Comparison of ENCODE assay signal across 8 mouse cellular contexts in genomic region chr4:106854361-106855309, GRCm38 (mm10). TPM values are rescaled to one million over a fixed set of nuclear protein-coding genes. Genes with fewer than 3 reads are reported as not detected.
DNase-seq lines count a peak whose midpoint lies in the region; ATAC-seq and TF ChIP-seq lines count a peak whose summit lies in the region.

No protein-coding gene starts in this region.

- ATAC-seq in embryonic facial prominence, embryonic 11.5 days (replicated peaks; ENCODE audit: insufficient number of reproducible peaks, low FRiP score, low TSS enrichment, low read depth), result peak; percentile 74
- ATAC-seq in intestine, embryonic 14.5 days (replicated peaks; ENCODE audit: low FRiP score, low TSS enrichment, low read depth), result peak; percentile 47
- ATAC-seq in neural tube, embryonic 12.5 days (ENCODE audit: low FRiP score, low read depth), result peak; percentile 65

- H3K4me2 ChIP-seq in embryonic facial prominence, embryonic 11.5 days (ENCODE audit: low read depth, low read length), result peak overlapping the region; percentile 10
- peak overlapping the region; percentile 39 for H3K4me2 ChIP-seq in intestine, embryonic 14.5 days (ENCODE audit: low read length)
- peak overlapping the region; percentile 45 for H3K4me2 ChIP-seq in neural tube, embryonic 12.5 days (replicated peaks)

- H3K9ac ChIP-seq in embryonic facial prominence, embryonic 11.5 days (replicated peaks; ENCODE audit: low read length), result peak overlapping the region; percentile 49
- 0 out of 2 replicates have a peak overlapping the region, but pooled peaks have one; percentile 14 for H3K9ac ChIP-seq in intestine, embryonic 14.5 days (ENCODE audit: low read length)
- no peak overlapping the region for H3K9ac ChIP-seq in neural tube, embryonic 12.5 days

- no peak overlapping the region for H3K4me3 ChIP-seq in left cerebral cortex, adult 2 months
- no peak overlapping the region for H3K4me3 ChIP-seq in embryonic facial prominence, embryonic 11.5 days (ENCODE audit: low read depth, low read length)
- 0 out of 2 replicates have a peak overlapping the region, but pooled peaks have one; percentile 8 for H3K4me3 ChIP-seq in intestine, embryonic 14.5 days (ENCODE audit: low read depth, low read length)
- no peak overlapping the region for H3K4me3 ChIP-seq in neural tube, embryonic 12.5 days

- no peak for TF ChIP-seq CTCF in left cerebral cortex, adult 2 months (IDR thresholded peaks at IDR 0.05)

- WGBS in embryonic facial prominence, embryonic 11.5 days, result 7% methylated on average over 15 of the region's 15 CpGs
- 13% methylated on average over 15 of the region's 15 CpGs for WGBS in intestine, embryonic 14.5 days
- 8% methylated on average over 15 of the region's 15 CpGs for WGBS in neural tube, embryonic 12.5 days

- no peaks in the 10 kb centered on the region for H3K9me3 ChIP-seq in embryonic facial prominence, embryonic 11.5 days (replicated peaks; ENCODE audit: control insufficient read depth, low read length)
- H3K9me3 ChIP-seq in intestine, embryonic 14.5 days (ENCODE audit: control insufficient read depth, low read length), result no peaks in the 10 kb centered on the region
- 0 out of 2 replicates have a peak, but pooled peaks cover 4% of the 10 kb centered on the region for H3K9me3 ChIP-seq in neural tube, embryonic 12.5 days

- intact Hi-C loops in left cerebral cortex, postnatal 36 days (cut with DNase I), result no loop called here
- intact Hi-C loops in left cerebral cortex, adult 2 months (cut with DNase I), result loop anchor here (5.0 kb wide), 1 partner anchor 53 kb away; no protein-coding TSS in a partner anchor

- H3K4me1 ChIP-seq in embryonic facial prominence, embryonic 11.5 days (ENCODE audit: control insufficient read depth, insufficient read depth, low read length), result peaks cover 26% of the 10 kb centered on the region
- H3K4me1 ChIP-seq in intestine, embryonic 14.5 days (replicated peaks; ENCODE audit: control insufficient read depth, insufficient read depth, low read length), result peaks cover 31% of the 10 kb centered on the region
- peaks cover 32% of the 10 kb centered on the region for H3K4me1 ChIP-seq in neural tube, embryonic 12.5 days

- DNase-seq in left cerebral cortex, postnatal 36 days (ENCODE audit: low spot score in 2 of 2), result peak; percentile 27 to 42
- no peak for DNase-seq in left cerebral cortex, adult 2 months (ENCODE audit: extremely low spot score in 1 of 2, low spot score in 2 of 2)
- DNase-seq in embryonic facial prominence, embryonic 11.5 days (ENCODE audit: low spot score), result peak; percentile 65
- no peak for DNase-seq in intestine, embryonic 14.5 days (ENCODE audit: low spot score)
- DNase-seq in layer of hippocampus, postnatal 25 days (ENCODE audit: extremely low spot score in 1 of 2, low spot score in 1 of 2), result no peak
- DNase-seq in kidney, postnatal 14 days, result no peak
- DNase-seq in spleen, postnatal 14 days (ENCODE audit: low spot score in 2 of 2), result no peak

- H3K36me3 ChIP-seq in embryonic facial prominence, embryonic 11.5 days (replicated peaks; ENCODE audit: control insufficient read depth, insufficient read depth, low read depth, low read length), result no peaks in the 10 kb centered on the region
- H3K36me3 ChIP-seq in intestine, embryonic 14.5 days (ENCODE audit: control insufficient read depth, insufficient read depth, low read length), result no peaks in the 10 kb centered on the region
- H3K36me3 ChIP-seq in neural tube, embryonic 12.5 days, result no peaks in the 10 kb centered on the region

- no peak overlapping the region for H3K27ac ChIP-seq in left cerebral cortex, adult 2 months
- H3K27ac ChIP-seq in embryonic facial prominence, embryonic 11.5 days (replicated peaks; ENCODE audit: low read depth, low read length), result peak overlapping the region; percentile 89
- peak overlapping the region; percentile 57 for H3K27ac ChIP-seq in intestine, embryonic 14.5 days (ENCODE audit: low read depth)
- H3K27ac ChIP-seq in neural tube, embryonic 12.5 days, result 0 out of 2 replicates have a peak overlapping the region, but pooled peaks have one; percentile 2

- no peaks in the 10 kb centered on the region for H3K27me3 ChIP-seq in embryonic facial prominence, embryonic 11.5 days (ENCODE audit: control insufficient read depth, insufficient read depth, low read length)
- H3K27me3 ChIP-seq in intestine, embryonic 14.5 days (replicated peaks; ENCODE audit: control insufficient read depth, insufficient read depth, low read length), result no peaks in the 10 kb centered on the region
- 0 out of 2 replicates have a peak, but pooled peaks cover 4% of the 10 kb centered on the region for H3K27me3 ChIP-seq in neural tube, embryonic 12.5 days (replicated peaks)

RNA-seq across cellular contexts. Expression of gene Acot11, which starts 49.8 kb away (rescaled TPM):
- 10 to 100 TPM; 43.0 to 51.2 TPM for total RNA-seq in left cerebral cortex, postnatal 36 days (2021)
- 10 to 100 TPM; 51.7 to 54.1 TPM for total RNA-seq in left cerebral cortex, adult 2 months (2021)
- polyA plus RNA-seq in embryonic facial prominence, embryonic 11.5 days (2014; fragmentation: Nextera tagmentation; extraction: Ambion mirVana), result 1.1 and 1.2 TPM in 2 replicates
- 5.9 and 7.3 TPM in 2 replicates for polyA plus RNA-seq in intestine, embryonic 14.5 days (2014; fragmentation: Nextera tagmentation; extraction: Ambion mirVana)
- 1.5 TPM in 2 replicates for polyA plus RNA-seq in neural tube, embryonic 12.5 days (2016; fragmentation: Nextera tagmentation; extraction: Ambion mirVana)
- total RNA-seq in layer of hippocampus, postnatal 25 days (2021), result 10 to 100 TPM; 45.7 to 46.8 TPM

RNA-seq across cellular contexts. Expression of gene Ssbp3, which starts 55.9 kb away (rescaled TPM):
- 100 to 1,000 TPM; 160 to 182 TPM for total RNA-seq in left cerebral cortex, postnatal 36 days (2021)
- total RNA-seq in left cerebral cortex, adult 2 months (2021), result 100 to 1,000 TPM; 181 to 187 TPM
- 129 and 138 TPM in 2 replicates for polyA plus RNA-seq in embryonic facial prominence, embryonic 11.5 days (2014; fragmentation: Nextera tagmentation; extraction: Ambion mirVana)
- 73.2 and 76.2 TPM in 2 replicates for polyA plus RNA-seq in intestine, embryonic 14.5 days (2014; fragmentation: Nextera tagmentation; extraction: Ambion mirVana)
- 308 and 332 TPM in 2 replicates for polyA plus RNA-seq in neural tube, embryonic 12.5 days (2016; fragmentation: Nextera tagmentation; extraction: Ambion mirVana)
- 100 to 1,000 TPM; 147 to 150 TPM for total RNA-seq in layer of hippocampus, postnatal 25 days (2021)

Comparison
In these comparisons a context has a peak if more than half of its experiments do, and no peak if none do; other contexts are left out.
1. DNase-seq: peak in left cerebral cortex, postnatal 36 days (2 of 2) and embryonic facial prominence, embryonic 11.5 days (single experiment); none in left cerebral cortex, adult 2 months (0 of 2), intestine, embryonic 14.5 days (single experiment), layer of hippocampus, postnatal 25 days (0 of 2), kidney, postnatal 14 days (single experiment) and spleen, postnatal 14 days (0 of 2).
2. Peak in every context shown above with its lines, with median percentiles within 50 percentile points of each other: ATAC-seq and H3K4me2 ChIP-seq.